Mouse (Mus musculus): ENCODE measurements at regions not wholly inside any gene's neighbourhood (a gene's known extent, or its start where the extent isn't known, plus 50 kb on each side); places are given as distances from the start of the nearest gene placed in this dataset.

- H3K4me3 ChIP-seq = no peak overlapping the region
- 0 out of 2 replicates have a peak, but pooled peaks cover 2% of the 10 kb centered on the region for H3K9me3 ChIP-seq
- no peaks in the 10 kb centered on the region for H3K4me1 ChIP-seq
- H3K27me3 ChIP-seq (replicated peaks; ENCODE audit: low read depth, poor library complexity, severe bottlenecking) = no peaks in the 10 kb centered on the region
- no peak overlapping the region for H3K27ac ChIP-seq (replicated peaks)
- WGBS = 92% methylated on average over 6 of the region's 6 CpGs
- no peak for DNase-seq (ENCODE audit: low spot score)
- H3K36me3 ChIP-seq (replicated peaks) = no peaks in the 10 kb centered on the region
These were observed 530.6 kb upstream of the Jmjd1c start for GRCm38 (mm10) chr10:66565374-66565773.

GRCm38 (mm10) chr10:66574846-66575535, 520.9 kb upstream of the Jmjd1c start:
- no peaks in the 10 kb centered on the region for H3K9me3 ChIP-seq
- no peak overlapping the region for H3K4me3 ChIP-seq
- no peaks in the 10 kb centered on the region for H3K27me3 ChIP-seq (replicated peaks; ENCODE audit: low read depth, poor library complexity, severe bottlenecking)
- WGBS = 53% methylated on average over 10 of the region's 10 CpGs
- no peaks in the 10 kb centered on the region for H3K36me3 ChIP-seq (replicated peaks)
- H3K4me1 ChIP-seq = no peaks in the 10 kb centered on the region
- H3K27ac ChIP-seq (replicated peaks) = no peak overlapping the region
- DNase-seq (ENCODE audit: low spot score) = no peak

- Histone ChIP-seq H3K4me1 (no peaks in the 10 kb centered on the region), H3K4me3 (no peak overlapping the region), H3K27me3 (replicated peaks; ENCODE audit: low read depth, poor library complexity, severe bottlenecking) (no peaks in the 10 kb centered on the region), H3K36me3 (replicated peaks) (no peaks in the 10 kb centered on the region), H3K9me3 (no peaks in the 10 kb centered on the region), H3K27ac (replicated peaks) (no peak overlapping the region)
- WGBS = 72% methylated on average over 3 of the region's 3 CpGs
- no peak for DNase-seq (ENCODE audit: low spot score)
These were observed 502.9 kb upstream of the Jmjd1c start for GRCm38 (mm10) chr10:66593001-66593400.

GRCm38 (mm10) chr10:66593506-66593905, 502.4 kb upstream of the Jmjd1c start:
- Histone ChIP-seq H3K27ac (replicated peaks) (no peak overlapping the region), H3K27me3 (replicated peaks; ENCODE audit: low read depth, poor library complexity, severe bottlenecking) (no peaks in the 10 kb centered on the region), H3K4me3 (no peak overlapping the region), H3K9me3 (no peaks in the 10 kb centered on the region), H3K4me1 (no peaks in the 10 kb centered on the region), H3K36me3 (replicated peaks) (no peaks in the 10 kb centered on the region)
- no peak for DNase-seq (ENCODE audit: low spot score)
- WGBS = 70% methylated on average over 6 of the region's 6 CpGs

GRCm38 (mm10) chr10:66597952-66598351, 498.0 kb upstream of the Jmjd1c start:
- H3K27me3 ChIP-seq (replicated peaks; ENCODE audit: low read depth, poor library complexity, severe bottlenecking) = no peaks in the 10 kb centered on the region
- H3K27ac ChIP-seq (replicated peaks) = no peak overlapping the region
- no peaks in the 10 kb centered on the region for H3K4me1 ChIP-seq
- no peak for DNase-seq (ENCODE audit: low spot score)
- WGBS = 89% methylated on average over 4 of the region's 4 CpGs
- H3K9me3 ChIP-seq = no peaks in the 10 kb centered on the region
- H3K4me3 ChIP-seq = no peak overlapping the region
- H3K36me3 ChIP-seq (replicated peaks) = no peaks in the 10 kb centered on the region

GRCm38 (mm10) chr10:66607141-66607540, 488.8 kb upstream of the Jmjd1c start:
- H3K27ac ChIP-seq (replicated peaks) = no peak overlapping the region
- no peaks in the 10 kb centered on the region for H3K9me3 ChIP-seq

GRCm38 (mm10) chr10:66616280-66616679, 479.6 kb upstream of the Jmjd1c start:
- 81% methylated on average over 3 of the region's 3 CpGs for WGBS
- no peaks in the 10 kb centered on the region for H3K9me3 ChIP-seq
- no peak for DNase-seq (ENCODE audit: low spot score)

More at GRCm38 (mm10) chr10:66607141-66607540, 488.8 kb upstream of the Jmjd1c start:
- Histone ChIP-seq H3K27me3 (replicated peaks; ENCODE audit: low read depth, poor library complexity, severe bottlenecking) (no peaks in the 10 kb centered on the region), H3K4me3 (no peak overlapping the region), H3K4me1 (no peaks in the 10 kb centered on the region), H3K36me3 (replicated peaks) (no peaks in the 10 kb centered on the region)
- DNase-seq (ENCODE audit: low spot score) = no peak
- WGBS = 57% methylated on average over 3 of the region's 3 CpGs

GRCm38 (mm10) chr10:66630996-66631395, 464.9 kb upstream of the Jmjd1c start:
- no peak for DNase-seq (ENCODE audit: low spot score)
- no peak overlapping the region for H3K27ac ChIP-seq (replicated peaks)
- no peaks in the 10 kb centered on the region for H3K27me3 ChIP-seq (replicated peaks; ENCODE audit: low read depth, poor library complexity, severe bottlenecking)
- H3K36me3 ChIP-seq (replicated peaks) = no peaks in the 10 kb centered on the region
- H3K4me3 ChIP-seq = no peak overlapping the region
- no peaks in the 10 kb centered on the region for H3K4me1 ChIP-seq
- 83% methylated on average over 3 of the region's 3 CpGs for WGBS
- no peaks in the 10 kb centered on the region for H3K9me3 ChIP-seq

More at GRCm38 (mm10) chr10:66616280-66616679, 479.6 kb upstream of the Jmjd1c start:
- H3K4me1 ChIP-seq = no peaks in the 10 kb centered on the region
- H3K4me3 ChIP-seq = no peak overlapping the region
- H3K27ac ChIP-seq (replicated peaks) = no peak overlapping the region
- H3K27me3 ChIP-seq (replicated peaks; ENCODE audit: low read depth, poor library complexity, severe bottlenecking) = no peaks in the 10 kb centered on the region
- no peaks in the 10 kb centered on the region for H3K36me3 ChIP-seq (replicated peaks)

GRCm38 (mm10) chr10:66640890-66641847, 454.8 kb upstream of the Jmjd1c start:
- H3K36me3 ChIP-seq (replicated peaks) = no peaks in the 10 kb centered on the region
- WGBS = 70% methylated on average over 24 of the region's 24 CpGs
- DNase-seq (ENCODE audit: low spot score) = peak; percentile 10
- no peaks in the 10 kb centered on the region for H3K27me3 ChIP-seq (replicated peaks; ENCODE audit: low read depth, poor library complexity, severe bottlenecking)
- H3K4me1 ChIP-seq = 0 out of 2 replicates have a peak, but pooled peaks cover 3% of the 10 kb centered on the region
- no peaks in the 10 kb centered on the region for H3K9me3 ChIP-seq
- H3K27ac ChIP-seq (replicated peaks) = no peak overlapping the region
- H3K4me3 ChIP-seq = no peak overlapping the region

GRCm38 (mm10) chr10:66641966-66642365, 454.0 kb upstream of the Jmjd1c start:
- no peak for DNase-seq (ENCODE audit: low spot score)
- 0 out of 2 replicates have a peak, but pooled peaks cover 3% of the 10 kb centered on the region for H3K4me1 ChIP-seq
- H3K27me3 ChIP-seq (replicated peaks; ENCODE audit: low read depth, poor library complexity, severe bottlenecking) = no peaks in the 10 kb centered on the region
- H3K27ac ChIP-seq (replicated peaks) = no peak overlapping the region
- no peak overlapping the region for H3K4me3 ChIP-seq
- H3K36me3 ChIP-seq (replicated peaks) = no peaks in the 10 kb centered on the region
- no peaks in the 10 kb centered on the region for H3K9me3 ChIP-seq
- 92% methylated on average over 6 of the region's 6 CpGs for WGBS

GRCm38 (mm10) chr10:66643160-66643559, 452.8 kb upstream of the Jmjd1c start:
- Histone ChIP-seq H3K4me3 (no peak overlapping the region), H3K27ac (replicated peaks) (no peak overlapping the region), H3K27me3 (replicated peaks; ENCODE audit: low read depth, poor library complexity, severe bottlenecking) (no peaks in the 10 kb centered on the region), H3K4me1 (0 out of 2 replicates have a peak, but pooled peaks cover 3% of the 10 kb centered on the region), H3K36me3 (replicated peaks) (no peaks in the 10 kb centered on the region), H3K9me3 (no peaks in the 10 kb centered on the region)
- 80% methylated on average over 5 of the region's 5 CpGs for whole genome bisulfite sequencing
- no peak for DNase-seq (ENCODE audit: low spot score)

- no peak for DNase-seq (ENCODE audit: low spot score)
- Histone ChIP-seq H3K4me1 (no peaks in the 10 kb centered on the region), H3K36me3 (replicated peaks) (no peaks in the 10 kb centered on the region), H3K4me3 (no peak overlapping the region), H3K27ac (replicated peaks) (no peak overlapping the region), H3K27me3 (replicated peaks; ENCODE audit: low read depth, poor library complexity, severe bottlenecking) (no peaks in the 10 kb centered on the region), H3K9me3 (no peaks in the 10 kb centered on the region)
- WGBS = 92% methylated on average over 5 of the region's 5 CpGs
These were observed 438.4 kb upstream of the Jmjd1c start for GRCm38 (mm10) chr10:66657520-66657919.
